18 mouse cellular contexts compared by ENCODE assay signal in genomic region chr8:102345392-102345791, GRCm38 (mm10).
"Had no signal": no experiment of that assay in that cellular context is flagged by ENCODE, and none has a peak within 500 bp of the region (broad histone marks: within the 10 kb centered on the region; RNA-seq: fewer than 3 reads in every experiment).

No protein-coding gene starts in this region.

- H3K9me3 ChIP-seq: midbrain, embryonic 10.5 days; midbrain, embryonic 12.5 days; neural tube, embryonic 13.5 days; neural tube, embryonic 15.5 days had no signal

- H3K36me3 ChIP-seq: midbrain, embryonic 10.5 days; midbrain, embryonic 12.5 days; neural tube, embryonic 13.5 days; neural tube, embryonic 15.5 days had no signal

- H3K4me1 ChIP-seq: midbrain, embryonic 10.5 days; midbrain, embryonic 12.5 days; neural tube, embryonic 13.5 days; neural tube, embryonic 15.5 days had no signal

- H3K27me3 ChIP-seq: midbrain, embryonic 12.5 days; neural tube, embryonic 13.5 days; neural tube, embryonic 15.5 days had no signal

- H3K9ac ChIP-seq: lung, embryonic 14.5 days; midbrain, embryonic 12.5 days; neural tube, embryonic 13.5 days; neural tube, embryonic 15.5 days had no signal

- H3K27ac ChIP-seq: midbrain, embryonic 10.5 days; midbrain, embryonic 12.5 days; neural tube, embryonic 13.5 days; neural tube, embryonic 15.5 days had no signal

- DNase-seq: lung, embryonic 14.5 days; lung, postnatal 10 days; lung, postnatal 4 days; midbrain, embryonic 14.5 days; retina, postnatal 1 day; right cerebral cortex, adult 18-20 months; right cerebral cortex, postnatal 25 days; right cerebral cortex, postnatal 4 days; spleen, adult 18-20 months; thymus, adult 18-20 months; thymus, postnatal 14 days; thymus, postnatal 36 days had no signal

- ATAC-seq: midbrain, embryonic 16.5 days had no signal

- H3K4me3 ChIP-seq: midbrain, embryonic 10.5 days; midbrain, embryonic 12.5 days; myocyte; neural tube, embryonic 13.5 days; neural tube, embryonic 15.5 days had no signal

- H3K4me2 ChIP-seq: lung, embryonic 14.5 days; midbrain, embryonic 12.5 days; neural tube, embryonic 13.5 days; neural tube, embryonic 15.5 days had no signal
